Mouse (Mus musculus) left cerebral cortex, adult 9 months (tissue): ENCODE results near the gene Slit3.
A peak's percentile ranks its signal among the peaks of the same experiment; 100 is the strongest.

Experiments used
- DNase-seq, 2 experiments: peaks; one replicate each; pipeline ENCODE4 v3.0.0; 2022; ENCODE audit warnings: low spot score in 2 of 2

Slit3 gene

GRCm38 (mm10) chr11:35624515-35625270 lies 503.7 kb downstream of the Slit3 start:
- no peak for DNase-seq

- no peak for DNase-seq
Measured at GRCm38 (mm10) chr11:35625576-35625975, 504.6 kb downstream of the Slit3 start.

GRCm38 (mm10) chr11:35626161-35626885 lies 505.3 kb downstream of the Slit3 start:
- DNase-seq, result no peak

- DNase-seq, result no peak
Measured at GRCm38 (mm10) chr11:35627815-35628214, 506.8 kb downstream of the Slit3 start.

- DNase-seq, result no peak
Measured at GRCm38 (mm10) chr11:35632262-35632661, 511.2 kb downstream of the Slit3 start.

- no peak for DNase-seq
Measured at GRCm38 (mm10) chr11:35637102-35637501, 516.1 kb downstream of the Slit3 start.

- no peak for DNase-seq
Measured at GRCm38 (mm10) chr11:35638862-35639384, 517.9 kb downstream of the Slit3 start.

GRCm38 (mm10) chr11:35639428-35639827 lies 518.4 kb downstream of the Slit3 start:
- no peak for DNase-seq

- no peak for DNase-seq
Measured at GRCm38 (mm10) chr11:35651286-35651685, 530.3 kb downstream of the Slit3 start.

GRCm38 (mm10) chr11:35655836-35656235 lies 534.8 kb downstream of the Slit3 start:
- DNase-seq, result no peak

GRCm38 (mm10) chr11:35657582-35657981 lies 536.6 kb downstream of the Slit3 start:
- DNase-seq, result no peak

GRCm38 (mm10) chr11:35660967-35661366 lies 539.9 kb downstream of the Slit3 start:
- DNase-seq, result no peak

GRCm38 (mm10) chr11:35662945-35663344 lies 541.9 kb downstream of the Slit3 start:
- no peak for DNase-seq

- no peak for DNase-seq
Measured at GRCm38 (mm10) chr11:35663661-35664060, 542.6 kb downstream of the Slit3 start.

- peak in 1 of 2 experiments; percentile 61 for DNase-seq
Measured at GRCm38 (mm10) chr11:35664991-35665390, 544.0 kb downstream of the Slit3 start.

GRCm38 (mm10) chr11:35667428-35667827 lies 546.4 kb downstream of the Slit3 start:
- DNase-seq, result no peak

- peak in 1 of 2 experiments; percentile 48 for DNase-seq
Measured at GRCm38 (mm10) chr11:35668138-35668537, 547.1 kb downstream of the Slit3 start.

- peak in 1 of 2 experiments; percentile 54 for DNase-seq
Measured at GRCm38 (mm10) chr11:35668750-35669149, 547.7 kb downstream of the Slit3 start.

GRCm38 (mm10) chr11:35669536-35669935 lies 548.5 kb downstream of the Slit3 start:
- no peak for DNase-seq

- DNase-seq, result no peak
Measured at GRCm38 (mm10) chr11:35670181-35670580, 549.2 kb downstream of the Slit3 start.

- DNase-seq, result no peak
Measured at GRCm38 (mm10) chr11:35670746-35671145, 549.7 kb downstream of the Slit3 start.

GRCm38 (mm10) chr11:35673050-35673449 lies 552.0 kb downstream of the Slit3 start:
- DNase-seq, result no peak

GRCm38 (mm10) chr11:35674242-35674641 lies 553.2 kb downstream of the Slit3 start:
- no peak for DNase-seq
